Mouse (Mus musculus) CD4-positive helper T cell, adult 2 months (primary cell): ENCODE measurements at regions not wholly inside any gene's neighbourhood (a gene's known extent, or its start where the extent isn't known, plus 50 kb on each side); places are given as distances from the start of the nearest gene placed in this dataset.

ENCODE experiments used
- DNase-seq: peaks from one replicate; pipeline ENCODE4 v3.0.0-alpha.2; 2012; ENCODE audit warnings: low read depth, missing footprints, low spot score

DNA sequence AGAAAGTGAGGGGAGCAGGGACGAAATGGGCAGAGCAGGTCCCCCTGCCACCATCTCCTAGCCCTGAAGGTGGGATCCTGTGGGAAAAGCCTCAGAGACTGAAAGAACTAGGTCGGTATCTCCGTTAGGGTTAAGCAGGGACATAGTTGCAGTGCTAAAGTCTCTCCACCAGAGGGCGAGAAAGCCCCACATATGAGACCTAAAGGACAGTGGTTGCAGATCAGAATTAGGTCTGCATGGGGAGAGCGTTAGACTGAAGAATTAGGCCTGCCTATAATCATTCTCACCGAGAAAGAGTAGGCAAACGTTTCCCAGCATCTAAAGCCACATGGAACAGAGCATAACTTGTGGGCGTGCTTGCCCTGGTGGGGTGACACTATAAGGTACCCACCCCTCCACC lies 97.0 kb upstream of the Podxl start:
- DNase-seq = peak; percentile 40

DNA sequence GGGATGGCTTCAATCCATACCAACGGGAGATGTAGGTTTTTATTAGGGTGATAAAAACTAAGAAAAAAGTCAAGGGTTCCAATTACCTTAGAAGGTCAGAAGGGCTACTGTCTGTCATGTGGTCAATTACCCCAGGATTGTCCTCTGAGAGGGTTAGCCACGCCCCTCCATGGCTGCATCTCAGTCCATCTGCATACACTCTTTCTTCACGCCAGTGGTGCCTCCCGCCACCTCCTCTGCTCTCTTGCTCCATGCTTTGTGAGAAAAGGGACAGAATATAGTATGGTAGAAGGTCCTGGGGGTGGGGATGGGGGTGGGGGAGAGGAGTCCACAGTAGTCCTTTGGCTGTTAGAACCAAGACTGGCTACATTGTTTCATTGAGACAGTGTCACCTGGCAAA lies 96.1 kb upstream of the Podxl start:
- DNase-seq = no peak

DNA sequence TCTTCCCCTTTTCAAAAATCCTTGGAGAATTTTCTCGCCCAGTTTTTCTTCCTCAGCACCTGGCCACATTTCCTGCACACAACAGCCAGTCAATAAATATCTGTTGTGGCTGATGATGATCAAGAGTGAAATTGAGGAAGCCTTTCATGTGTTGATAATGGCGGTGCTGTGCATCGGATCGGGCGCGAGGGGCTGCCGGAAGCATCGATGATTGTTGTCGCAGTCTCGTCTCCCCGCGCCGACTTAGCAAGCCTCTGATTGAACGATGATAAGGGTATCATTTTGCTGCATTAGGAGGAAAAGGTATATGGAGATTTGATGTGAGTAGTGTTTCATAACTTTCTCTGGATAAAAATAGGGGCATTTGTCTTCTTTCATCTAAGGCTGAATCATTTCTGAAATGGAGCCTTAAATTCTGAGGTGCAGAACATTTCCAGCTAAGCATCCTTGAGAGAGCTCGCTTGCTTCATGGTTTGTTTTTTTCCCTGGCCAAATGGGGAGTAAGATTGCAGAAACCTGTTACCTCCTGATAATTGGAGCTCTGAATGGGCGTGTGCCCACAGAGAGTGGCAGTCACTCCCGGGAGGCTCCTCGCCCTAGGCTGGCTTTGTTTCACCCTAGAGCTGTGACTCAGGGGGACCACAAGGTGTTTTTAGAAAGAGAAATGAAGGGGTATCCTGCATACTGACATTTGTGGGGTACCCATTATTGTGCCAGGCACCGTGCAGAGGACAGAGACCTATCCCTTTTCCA lies 94.8 kb upstream of the Podxl start:
- no peak for DNase-seq

DNA sequence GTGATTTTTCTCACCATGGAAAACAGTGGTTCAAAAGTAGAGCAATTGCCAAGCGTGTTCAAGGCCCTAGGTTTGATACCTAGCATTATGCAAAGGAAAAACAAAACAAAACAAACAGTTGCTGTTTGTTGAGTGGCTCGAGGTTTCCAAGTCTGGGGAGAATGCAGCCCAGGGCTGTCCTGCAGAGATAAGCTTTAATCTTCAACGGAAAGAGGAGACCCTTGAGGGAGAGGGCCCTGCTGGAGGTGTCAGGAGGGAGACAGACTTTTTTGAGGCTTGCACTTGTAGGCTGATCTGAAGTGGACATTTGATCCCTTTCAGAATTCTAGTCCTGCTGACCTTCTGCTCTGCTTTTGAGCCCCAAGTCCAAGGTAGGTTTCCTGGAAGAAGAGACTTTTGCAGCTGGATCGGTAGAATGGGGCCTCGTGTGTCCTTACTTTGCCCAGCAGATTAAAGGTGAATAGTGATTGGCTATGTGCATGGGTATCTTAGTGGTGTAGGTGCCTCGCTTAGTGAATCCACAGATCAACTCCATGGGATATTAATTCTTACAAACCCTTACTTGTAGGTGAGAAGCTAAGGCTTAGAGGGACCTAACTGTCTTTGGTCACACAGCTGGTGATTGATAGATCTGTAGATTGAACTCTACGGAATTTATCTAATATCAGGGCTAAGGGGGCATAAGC lies 87.2 kb upstream of the Podxl start:
- DNase-seq = no peak

DNA sequence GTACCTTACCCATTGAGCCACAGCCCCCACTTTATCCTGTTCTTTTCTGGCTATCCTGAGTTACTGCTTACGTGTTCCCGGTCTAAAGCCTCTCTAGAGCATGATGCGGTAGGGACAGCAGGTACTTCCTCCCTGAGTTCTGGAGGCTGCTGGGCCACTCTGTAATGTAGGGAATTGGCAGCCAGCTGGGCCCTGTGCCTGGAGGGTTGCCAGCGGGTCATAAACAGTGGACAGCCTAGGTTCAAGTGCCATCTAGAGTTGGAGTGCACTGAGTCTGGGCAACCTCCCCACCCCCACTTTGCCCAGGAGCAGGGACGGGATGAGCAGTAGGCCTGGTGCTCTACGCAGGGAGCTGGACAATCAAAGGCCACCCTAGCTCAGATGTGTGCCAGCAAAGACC lies 81.5 kb upstream of the Podxl start:
- no peak for DNase-seq

DNA sequence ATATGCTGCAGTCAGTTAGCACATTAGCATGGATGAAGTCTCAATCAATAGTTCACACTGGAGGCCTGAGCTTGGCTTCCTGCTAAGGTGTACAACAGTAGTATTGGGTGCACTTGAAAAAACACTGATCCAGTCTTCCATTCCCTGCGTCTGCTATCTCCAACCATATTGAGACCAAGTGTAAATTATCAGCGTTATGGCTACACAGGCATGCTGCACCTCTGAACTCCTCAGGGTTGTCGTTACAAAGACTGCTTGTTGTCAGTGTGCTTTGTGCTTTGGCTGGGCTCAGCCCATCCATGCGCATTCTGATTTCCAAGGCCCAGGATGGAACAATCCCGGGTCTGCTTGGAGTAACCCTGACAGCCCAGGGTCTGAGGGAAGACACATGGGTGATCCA lies 80.7 kb upstream of the Podxl start:
- no peak for DNase-seq

DNA sequence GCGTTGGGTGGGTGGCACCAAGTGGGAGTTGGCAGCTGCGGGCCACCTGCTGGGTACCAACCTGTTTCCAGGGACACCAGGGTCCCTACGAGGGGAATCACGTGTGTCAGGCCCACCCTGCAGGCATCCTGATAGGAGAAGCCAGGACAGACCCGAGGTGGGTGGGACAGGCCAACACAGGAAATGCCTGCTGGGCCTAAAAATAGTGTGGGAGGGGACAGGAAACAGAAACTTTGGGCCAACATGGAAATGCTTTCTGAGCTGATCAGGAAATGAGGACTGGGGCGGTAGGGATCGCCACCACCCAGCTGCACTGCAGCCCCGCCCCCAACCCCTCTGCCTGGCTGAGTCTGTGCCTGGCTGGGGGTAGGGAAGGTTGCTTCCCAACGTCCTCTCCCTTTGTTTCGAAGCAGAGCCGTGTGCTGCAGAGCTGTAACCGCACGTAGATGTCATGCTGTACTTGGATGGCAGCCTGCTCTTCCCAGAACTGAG lies 78.7 kb upstream of the Podxl start:
- DNase-seq = peak; percentile 24

DNA sequence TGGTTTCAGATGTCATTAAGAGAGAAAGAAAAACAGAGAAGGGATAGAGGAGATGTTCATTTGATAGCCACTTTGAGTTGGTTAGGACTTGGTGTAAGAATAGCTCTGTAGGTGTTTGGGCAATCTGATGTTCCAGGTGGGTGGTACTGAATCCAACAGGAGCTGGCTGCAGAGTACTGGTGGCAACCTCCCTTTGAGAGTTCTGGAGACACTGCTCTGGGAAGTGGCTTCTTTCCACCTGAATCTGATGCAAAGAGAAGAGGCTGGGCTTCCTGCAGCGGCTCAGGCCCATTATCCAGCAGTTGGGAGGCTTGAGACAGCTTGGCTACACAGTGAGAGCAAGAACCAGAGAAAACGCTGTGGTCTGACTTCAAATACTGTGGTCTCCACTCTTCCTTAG lies 77.0 kb upstream of the Podxl start:
- DNase-seq = no peak

DNA sequence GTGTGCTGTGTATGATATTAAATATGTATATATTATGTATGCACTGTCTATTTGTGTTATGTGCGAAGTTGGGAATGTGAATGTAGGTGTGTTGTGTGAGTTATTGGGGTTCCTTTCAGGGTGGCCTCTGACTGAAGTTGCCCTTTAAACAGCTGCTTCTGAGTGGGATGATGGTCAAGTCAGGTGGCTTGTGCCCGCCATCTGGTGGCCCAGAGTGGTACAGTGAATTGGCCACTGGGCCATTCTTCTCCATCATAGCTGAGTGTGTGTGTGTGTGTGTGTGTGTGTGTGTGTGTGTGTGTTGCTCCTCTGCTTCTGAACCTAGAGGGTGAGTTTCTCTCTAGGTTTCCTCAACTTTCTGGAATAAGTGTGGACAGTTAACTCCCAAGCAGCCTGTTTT lies 75.7 kb upstream of the Podxl start:
- DNase-seq = peak; percentile 20

DNA sequence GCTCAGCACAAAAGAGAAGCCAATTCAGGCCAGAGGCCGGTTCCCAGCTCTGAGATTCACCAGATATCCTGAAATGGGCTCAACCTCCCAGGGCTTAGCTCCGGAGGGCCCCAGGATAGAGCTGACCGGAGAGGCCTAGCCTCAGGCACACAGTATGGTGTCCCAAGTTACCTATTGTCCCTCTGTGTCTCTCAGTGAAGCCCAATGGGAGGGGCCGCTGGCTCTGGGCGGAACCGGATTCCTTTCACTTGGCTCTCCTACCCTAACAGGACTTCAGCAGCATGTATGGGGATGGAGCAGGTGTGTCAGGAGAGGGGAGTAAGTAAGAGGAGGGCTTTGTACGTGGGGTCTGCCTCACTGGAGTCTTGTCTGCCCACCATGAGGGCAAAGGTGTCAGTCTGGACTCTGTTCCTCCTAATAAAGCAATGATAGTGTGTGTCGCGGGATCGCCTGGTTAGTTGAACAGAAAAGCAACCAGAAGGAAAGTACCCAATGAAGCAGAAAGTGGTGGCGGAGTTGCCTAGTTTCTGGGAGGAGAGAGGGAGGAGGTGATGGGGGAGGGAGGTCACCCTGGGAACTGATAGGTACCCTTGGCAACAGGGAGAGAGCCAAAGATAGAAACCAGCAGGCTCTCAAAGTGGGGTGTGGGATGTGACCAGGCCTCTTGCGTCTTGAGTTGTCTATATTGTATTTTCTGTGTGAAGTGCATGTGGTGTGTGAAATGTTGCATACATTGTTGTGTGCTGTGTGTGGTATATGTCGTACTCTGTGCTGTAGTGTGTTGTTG lies 74.8 kb upstream of the Podxl start:
- DNase-seq = no peak

DNA sequence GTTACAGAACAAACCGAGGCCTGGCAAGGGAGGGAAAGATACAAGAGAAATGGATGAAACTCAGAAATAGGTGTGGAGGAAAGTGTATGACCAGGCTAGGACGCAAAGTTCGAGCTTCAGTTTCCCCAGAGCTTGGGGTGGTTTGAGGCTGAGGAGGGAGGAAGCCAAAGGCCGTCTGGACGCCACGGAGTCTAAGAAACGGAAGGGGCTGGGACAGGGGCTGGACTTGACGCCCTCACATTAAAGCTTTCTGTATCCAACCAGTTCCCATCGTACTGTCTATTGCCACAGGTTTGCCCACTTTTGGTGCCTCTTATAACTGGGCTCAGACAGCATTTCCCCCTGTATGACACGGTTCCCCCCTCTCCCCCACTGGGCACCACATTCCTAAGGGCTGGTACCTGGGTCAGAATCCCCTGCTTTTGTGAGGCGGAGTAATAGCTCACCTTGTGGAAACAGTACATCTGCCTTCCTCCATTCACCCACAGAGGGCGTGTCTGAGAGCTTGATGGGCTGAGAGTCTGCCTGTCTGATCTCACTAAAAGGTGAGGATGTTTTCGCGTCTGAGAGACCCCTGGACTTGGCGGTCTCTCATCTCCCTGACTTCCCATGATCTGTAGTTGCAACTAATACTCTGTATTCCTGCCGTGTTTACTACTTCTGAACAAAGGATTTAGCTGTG lies 73.7 kb upstream of the Podxl start:
- DNase-seq = no peak

DNA sequence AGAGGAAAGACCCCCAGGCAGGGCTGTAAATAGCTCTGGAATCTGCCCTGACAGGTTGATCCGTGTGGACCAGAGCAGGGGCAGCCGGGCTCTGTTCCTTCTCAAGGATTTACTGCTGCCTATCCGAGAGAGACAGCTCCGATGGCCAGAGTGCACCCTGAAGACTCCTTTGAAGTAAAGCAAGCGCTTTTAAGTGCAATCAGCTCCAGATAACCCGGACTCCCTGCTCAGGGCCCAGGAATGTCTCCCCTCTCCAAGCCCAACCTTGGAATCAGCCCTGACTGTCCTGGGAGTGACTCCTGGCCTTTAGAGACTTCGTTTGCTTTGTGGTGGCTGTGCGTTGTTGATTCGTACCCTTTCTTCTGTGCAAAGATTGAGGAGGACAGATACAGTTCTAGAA lies 73.2 kb upstream of the Podxl start:
- no peak for DNase-seq

DNA sequence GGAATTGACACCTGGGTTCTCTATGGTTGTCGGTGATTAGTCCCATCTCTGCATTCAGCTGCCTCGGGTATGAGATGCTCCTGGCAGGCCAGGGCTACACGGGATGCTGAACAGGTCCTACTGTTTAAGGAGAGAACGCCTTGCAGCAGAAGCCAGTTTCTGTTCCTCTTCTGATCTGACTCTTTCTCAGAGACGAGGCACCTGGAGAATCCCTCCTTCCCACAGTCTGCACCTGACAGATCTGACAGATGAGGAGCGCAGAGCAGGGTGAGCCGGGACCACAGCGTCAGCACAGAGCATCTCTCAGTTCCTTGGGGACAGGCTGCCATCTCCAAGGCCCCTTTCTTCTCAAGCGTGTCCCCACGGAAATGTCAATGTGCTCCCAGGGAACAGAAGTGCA lies 68.7 kb upstream of the Podxl start:
- no peak for DNase-seq

DNA sequence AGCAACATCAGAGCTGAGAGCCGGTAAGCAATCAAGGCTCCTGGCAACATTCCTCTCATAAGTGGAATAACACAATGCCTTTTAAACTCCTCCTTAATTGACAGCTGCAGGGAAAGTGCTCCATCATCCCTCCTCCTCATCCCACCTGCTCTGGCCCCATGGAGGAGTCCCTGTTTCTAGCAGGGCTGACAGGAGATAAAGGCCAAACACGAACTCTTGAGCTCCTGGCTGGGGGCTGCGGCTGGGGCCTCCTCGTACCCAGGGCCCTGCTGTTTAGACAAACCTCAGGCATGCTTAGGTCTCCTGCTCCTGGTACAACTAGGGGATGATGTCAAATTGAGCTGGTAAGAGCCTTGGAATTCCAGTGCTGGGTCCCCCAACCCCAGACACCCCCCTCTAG lies 66.2 kb upstream of the Podxl start:
- no peak for DNase-seq

DNA sequence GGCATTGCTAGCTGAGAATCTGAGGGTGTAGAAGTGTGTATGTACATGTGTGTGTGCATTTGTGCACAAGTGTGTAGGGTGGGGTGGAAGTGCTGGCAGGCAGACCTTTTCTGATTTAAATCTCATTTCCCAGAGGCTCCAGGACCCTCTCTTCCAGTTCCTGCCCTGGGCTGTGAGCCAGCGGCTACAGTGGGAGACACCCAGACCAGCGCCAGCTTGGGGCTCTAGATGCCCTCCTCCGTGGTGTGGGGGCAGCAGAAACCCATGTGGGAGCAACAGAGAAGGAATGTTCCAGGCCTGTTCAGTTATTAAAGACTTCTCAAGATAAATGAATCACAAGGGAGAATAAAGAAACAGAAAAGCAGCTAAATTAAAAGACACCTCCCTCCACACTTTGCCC lies 64.1 kb upstream of the Podxl start:
- DNase-seq = no peak

DNA sequence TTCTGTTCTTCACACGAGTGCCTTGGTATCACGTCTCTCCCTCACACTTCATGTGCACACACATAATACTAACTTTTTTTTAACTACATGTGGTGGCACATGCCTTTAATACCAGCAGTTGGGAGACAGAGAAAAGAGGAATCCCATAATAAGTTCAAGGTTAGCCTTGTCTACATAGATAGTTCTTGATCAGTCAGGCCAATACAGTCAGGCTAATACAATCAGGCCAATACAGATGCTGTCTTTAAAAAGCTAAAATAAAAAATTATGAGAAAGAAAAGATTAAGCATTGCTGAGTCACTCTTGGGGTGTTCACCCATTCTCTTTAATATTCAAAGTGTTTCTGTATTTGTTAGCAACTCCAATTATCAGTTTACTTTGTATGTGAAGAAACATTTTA lies 61.3 kb upstream of the Podxl start:
- DNase-seq = no peak

DNA sequence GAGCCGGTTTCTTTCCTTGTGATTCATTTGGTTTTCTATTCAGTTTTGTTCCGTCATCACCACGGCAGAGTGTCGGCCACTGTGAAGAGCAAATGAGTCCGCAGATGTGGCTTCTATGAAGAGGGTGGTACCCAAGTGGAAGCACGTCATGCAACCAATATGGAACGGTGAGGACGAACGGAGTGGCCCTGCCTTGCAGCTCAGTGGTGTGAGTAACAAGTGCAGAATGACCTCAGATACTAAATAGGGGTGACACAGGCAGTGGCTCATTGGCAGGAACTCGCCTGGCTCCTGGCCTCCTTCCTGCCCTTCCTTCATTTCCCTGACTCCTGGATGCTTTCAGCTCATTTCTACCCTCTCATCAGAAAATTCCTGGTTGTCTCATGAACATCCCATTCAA lies 60.6 kb upstream of the Podxl start:
- DNase-seq = no peak

DNA sequence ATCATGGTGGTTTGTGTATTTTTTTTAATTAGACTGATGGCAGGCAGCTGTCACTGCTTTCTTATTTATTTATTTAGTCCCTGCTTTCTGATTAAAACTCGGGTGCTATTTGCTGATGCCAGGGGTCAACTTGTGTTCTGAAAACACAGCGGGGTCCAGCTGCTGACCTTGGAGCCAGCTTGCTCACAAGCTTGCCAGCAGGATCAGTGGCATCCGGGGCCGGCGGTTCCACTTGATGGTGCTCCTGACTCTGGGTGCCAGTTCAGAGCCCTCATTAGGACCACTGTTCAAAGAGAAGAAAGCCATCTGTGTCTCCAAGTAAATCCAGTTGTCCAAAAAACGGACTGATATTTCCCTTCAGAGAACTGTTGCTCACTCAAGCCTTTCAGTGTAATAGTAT lies 57.2 kb upstream of the Podxl start:
- DNase-seq = no peak

DNA sequence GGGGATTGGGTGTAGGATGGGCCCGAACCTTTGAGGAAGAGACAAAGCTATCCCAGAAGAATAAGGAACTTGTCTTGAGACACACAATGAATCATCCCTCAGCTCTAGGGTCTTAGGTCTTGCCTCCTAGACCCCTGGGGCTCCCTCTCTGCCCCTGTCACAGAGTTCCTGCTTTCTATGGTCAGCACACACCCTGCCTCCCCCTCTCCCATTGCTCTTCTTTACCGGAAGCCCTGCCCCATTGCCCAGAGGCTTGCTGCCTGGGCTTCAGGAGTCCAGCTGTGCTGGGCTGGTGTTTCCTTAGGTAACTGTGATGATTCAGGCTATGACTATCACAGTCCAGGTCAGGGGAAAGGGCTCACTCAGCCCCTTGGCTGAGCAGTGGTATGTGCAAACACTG lies 55.1 kb upstream of the Podxl start:
- no peak for DNase-seq

DNA sequence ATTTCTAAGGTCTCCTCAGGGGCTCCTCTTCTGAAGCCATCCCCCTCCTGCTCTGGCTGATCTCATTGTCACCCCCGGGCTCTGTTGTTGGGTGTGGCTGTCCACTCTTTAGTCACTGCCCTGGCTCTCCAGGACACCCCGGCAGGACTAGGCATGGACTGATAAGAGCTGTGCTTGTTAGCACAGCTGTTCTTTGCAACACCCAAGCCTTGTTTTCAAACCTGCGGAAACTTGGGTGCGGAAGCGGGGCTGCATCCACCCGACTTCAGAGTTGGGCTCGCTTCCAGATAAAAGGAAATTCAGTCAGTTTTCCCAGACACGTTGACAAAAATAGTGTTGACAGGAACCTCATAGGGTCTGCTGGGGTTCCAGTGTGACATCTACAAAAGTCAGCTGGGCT lies 53.6 kb upstream of the Podxl start:
- DNase-seq = no peak

DNA sequence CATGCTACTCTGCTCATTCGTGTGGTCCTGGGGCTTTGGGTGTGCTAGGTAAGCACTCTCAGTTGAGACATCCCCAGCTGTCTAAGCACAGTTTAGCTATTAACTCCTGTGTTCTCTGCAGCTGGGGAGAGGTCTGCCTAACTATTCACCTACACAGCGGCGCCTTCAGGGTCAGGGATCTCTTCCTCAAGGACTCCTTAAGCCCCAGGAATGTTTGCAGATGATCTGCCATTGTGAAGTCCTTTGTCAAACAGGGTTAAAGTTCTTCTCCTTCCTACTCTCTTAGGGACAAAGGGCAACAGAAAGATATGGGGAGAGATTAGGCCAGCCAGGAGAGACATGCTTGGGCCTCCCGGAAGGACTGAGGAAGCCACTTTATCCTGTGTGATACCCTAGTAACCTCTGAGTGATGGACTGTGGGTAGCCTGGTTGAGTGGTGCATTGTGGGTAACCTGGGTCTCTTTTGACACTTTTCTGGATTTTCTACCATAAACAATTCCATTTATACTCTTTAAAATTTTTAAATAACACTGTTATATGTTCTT lies 51.7 kb upstream of the Podxl start:
- no peak for DNase-seq

DNA sequence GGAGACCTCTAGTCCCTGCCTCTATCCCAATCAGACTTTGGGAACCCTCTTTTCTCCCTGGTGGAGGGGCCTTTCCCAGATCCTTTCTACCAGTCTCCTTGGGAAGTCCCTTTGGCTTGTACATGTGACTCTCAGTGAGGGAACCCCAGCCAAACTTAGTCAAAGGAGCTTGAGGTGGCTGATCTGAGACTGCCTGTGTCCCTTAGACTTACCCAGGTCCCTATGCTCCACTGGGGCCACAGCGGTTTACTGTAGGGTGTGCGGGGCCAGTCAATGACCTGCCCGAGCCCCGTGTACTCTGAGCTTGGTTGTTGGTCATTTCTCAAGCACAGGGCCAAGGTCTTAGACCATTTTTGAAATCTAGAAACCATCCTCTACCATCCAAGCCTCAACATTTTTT lies 50.8 kb upstream of the Podxl start:
- DNase-seq = no peak
